Mouse (Mus musculus) midbrain, embryonic 10.5 days (tissue): ENCODE results near the gene Zfp710. TPM values are rescaled to one million over a fixed set of nuclear protein-coding genes. Genes with fewer than 3 reads are reported as not detected.
A peak's percentile ranks its signal among the peaks of the same experiment; 100 is the strongest.

Experiments
- DNase-seq: peaks from one replicate; pipeline ENCODE4 v3.0.0-alpha.2; 2017; ENCODE audit warnings: low spot score
- H3K27ac ChIP-seq: fragments of 300-500 bp; sonication (generic); replicated peaks from 2 replicates; pipeline ENCODE4 v1.5.1; 2016; ENCODE audit warnings: mild to moderate bottlenecking
- H3K27me3 ChIP-seq: fragments of 300-500 bp; sonication (generic); 2 replicates; pipeline ENCODE4 v1.6.1; 2016; ENCODE audit warnings: low read depth, mild to moderate bottlenecking; ENCODE audit not compliant: poor library complexity, severe bottlenecking
- H3K36me3 ChIP-seq: fragments of 300-500 bp; sonication (generic); 2 replicates; pipeline ENCODE4 v1.6.1; 2016; ENCODE audit warnings: mild to moderate bottlenecking, moderate library complexity
- H3K4me1 ChIP-seq: fragments of 300-500 bp; sonication (generic); 2 replicates; pipeline ENCODE4 v1.6.1; 2016
- H3K4me3 ChIP-seq: fragments of 300-500 bp; sonication (generic); 2 replicates; pipeline ENCODE4 v1.5.1; 2016; ENCODE audit warnings: mild to moderate bottlenecking, moderate library complexity
- H3K9me3 ChIP-seq: fragments of 300-500 bp; sonication (generic); replicated peaks from 2 replicates; pipeline ENCODE4 v1.6.1; 2016; ENCODE audit warnings: mild to moderate bottlenecking
- WGBS: fragments of 180-500 bp; shearing (Covaris S2); methylation state at CpG from one replicate; pipeline ENCODE4 v1.1.7; 2016; 5-methylcytosine and 5-hydroxymethylcytosine counted together
- polyA plus RNA-seq: library from polyadenylated mRNA; unstranded; fragments of >200 nt; fragmentation: Nextera tagmentation; extraction: Ambion mirVana; gene quantifications from 2 replicates; pipeline ENCODE4 v1.2.1, GENCODE M21; 2016

The Zfp710 gene
- polyA plus RNA-seq, 1 experiment from 2014 or later = 34.2 TPM

GRCm38 (mm10) chr7:80014826-80015755, 9.5 kb upstream of the Zfp710 start:
- H3K4me1 ChIP-seq = peaks cover 7% of the 10 kb centered on the region
- no peak for DNase-seq
- H3K27me3 ChIP-seq = no peaks in the 10 kb centered on the region
- H3K4me3 ChIP-seq = no peak overlapping the region
- no peaks in the 10 kb centered on the region for H3K36me3 ChIP-seq
- WGBS = 77% methylated on average over 21 of the region's 21 CpGs
- H3K9me3 ChIP-seq = no peaks in the 10 kb centered on the region
- no peak overlapping the region for H3K27ac ChIP-seq

GRCm38 (mm10) chr7:80018506-80019452, 5.8 kb upstream of the Zfp710 start:
- WGBS = 92% methylated on average over 16 of the region's 17 CpGs
- no peaks in the 10 kb centered on the region for H3K27me3 ChIP-seq

GRCm38 (mm10) chr7:80023621-80024435, 786 bp upstream of the Zfp710 start:
- 70% methylated on average over 5 of the region's 5 CpGs for WGBS
- Histone ChIP-seq H3K27ac (peak overlapping the region; percentile 99), H3K36me3 (no peaks in the 10 kb centered on the region), H3K4me3 (peak overlapping the region; percentile 95), H3K27me3 (no peaks in the 10 kb centered on the region), H3K4me1 (peaks cover 36% of the 10 kb centered on the region), H3K9me3 (no peaks in the 10 kb centered on the region)
- DNase-seq = peak; percentile 46

More at GRCm38 (mm10) chr7:80018506-80019452, 5.8 kb upstream of the Zfp710 start:
- Histone ChIP-seq H3K27ac (no peak overlapping the region), H3K36me3 (no peaks in the 10 kb centered on the region), H3K4me1 (peaks cover 10% of the 10 kb centered on the region), H3K9me3 (no peaks in the 10 kb centered on the region), H3K4me3 (no peak overlapping the region)
- DNase-seq = no peak

GRCm38 (mm10) chr7:80025391-80026117, 940 bp downstream of the Zfp710 start:
- WGBS = under 1% methylated on average over 28 of the region's 28 CpGs
- H3K27me3 ChIP-seq = no peaks in the 10 kb centered on the region
- H3K27ac ChIP-seq = peak overlapping the region; percentile 99
- H3K9me3 ChIP-seq = no peaks in the 10 kb centered on the region
- peak overlapping the region; percentile 95 for H3K4me3 ChIP-seq
- H3K4me1 ChIP-seq = peaks cover 49% of the 10 kb centered on the region
- H3K36me3 ChIP-seq = peaks cover 14% of the 10 kb centered on the region
- no peak for DNase-seq

GRCm38 (mm10) chr7:80026118-80026989, 1.7 kb downstream of the Zfp710 start:
- Histone ChIP-seq H3K36me3 (peaks cover 22% of the 10 kb centered on the region), H3K4me3 (peak overlapping the region; percentile 95), H3K27me3 (no peaks in the 10 kb centered on the region), H3K27ac (peak overlapping the region; percentile 99), H3K4me1 (peaks cover 57% of the 10 kb centered on the region), H3K9me3 (no peaks in the 10 kb centered on the region)
- under 1% methylated on average over 49 of the region's 59 CpGs for WGBS
- DNase-seq = peak; percentile 72

GRCm38 (mm10) chr7:80026990-80027635, 2.5 kb downstream of the Zfp710 start:
- peak overlapping the region; percentile 99 for H3K27ac ChIP-seq
- peaks cover 65% of the 10 kb centered on the region for H3K4me1 ChIP-seq
- H3K27me3 ChIP-seq = no peaks in the 10 kb centered on the region
- H3K4me3 ChIP-seq = peak overlapping the region; percentile 95
- peak; percentile 72 for DNase-seq
- H3K9me3 ChIP-seq = no peaks in the 10 kb centered on the region
- peaks cover 25% of the 10 kb centered on the region for H3K36me3 ChIP-seq
- whole genome bisulfite sequencing = under 1% methylated on average over 65 of the region's 71 CpGs

GRCm38 (mm10) chr7:80027636-80028417, 3.2 kb downstream of the Zfp710 start:
- DNase-seq = peak; percentile 47
- Histone ChIP-seq H3K27ac (peak overlapping the region; percentile 99), H3K4me1 (peaks cover 72% of the 10 kb centered on the region), H3K36me3 (peaks cover 25% of the 10 kb centered on the region), H3K4me3 (peak overlapping the region; percentile 95), H3K27me3 (no peaks in the 10 kb centered on the region), H3K9me3 (no peaks in the 10 kb centered on the region)
- 5% methylated on average over 23 of the region's 23 CpGs for WGBS

GRCm38 (mm10) chr7:80028418-80028720, 3.8 kb downstream of the Zfp710 start:
- Histone ChIP-seq H3K36me3 (peaks cover 25% of the 10 kb centered on the region), H3K4me3 (peak overlapping the region; percentile 95), H3K9me3 (no peaks in the 10 kb centered on the region), H3K27ac (peak overlapping the region; percentile 99), H3K4me1 (peaks cover 77% of the 10 kb centered on the region), H3K27me3 (no peaks in the 10 kb centered on the region)
- 30% methylated on average over 3 of the region's 3 CpGs for WGBS
- no peak for DNase-seq

- H3K27ac ChIP-seq = no peak overlapping the region
- peaks cover 78% of the 10 kb centered on the region for H3K4me1 ChIP-seq
- no peaks in the 10 kb centered on the region for H3K27me3 ChIP-seq
- DNase-seq = no peak
- H3K4me3 ChIP-seq = no peak overlapping the region; the same call in 1 of the 2 replicates
- peaks cover 25% of the 10 kb centered on the region for H3K36me3 ChIP-seq
- no peaks in the 10 kb centered on the region for H3K9me3 ChIP-seq
Measured at GRCm38 (mm10) chr7:80030009-80030408, 5.4 kb downstream of the Zfp710 start.

- DNase-seq = no peak
- Histone ChIP-seq H3K4me3 (peak overlapping the region; percentile 14; the same call in 1 of the 2 replicates), H3K9me3 (no peaks in the 10 kb centered on the region), H3K27ac (no peak overlapping the region), H3K4me1 (peaks cover 78% of the 10 kb centered on the region), H3K36me3 (peaks cover 25% of the 10 kb centered on the region), H3K27me3 (no peaks in the 10 kb centered on the region)
- WGBS = 96% methylated on average over 8 of the region's 8 CpGs
Measured at GRCm38 (mm10) chr7:80030486-80030885, 5.9 kb downstream of the Zfp710 start.
